Mouse (Mus musculus): ENCODE results near the gene Prkn.

GRCm38 (mm10) chr17:11780805-11781481 is 940.8 kb downstream of the Prkn start:
- TF ChIP-seq CTCF (IDR thresholded peaks at IDR 0.05; ENCODE audit: low read depth, low read length) (no peak), POLR2A (IDR thresholded peaks at IDR 0.05; ENCODE audit: extremely low read depth, insufficient read depth, low read length) (no peak)

All from liver, adult 2 months (tissue).